Mouse (Mus musculus): ENCODE measurements around the gene Nudt16. TPM values are rescaled to one million over a fixed set of nuclear protein-coding genes. Genes with fewer than 3 reads are reported as not detected.
"Not testable (repeated sequence)": the region's sequence is repeated elsewhere in the genome, so short reads cannot be mapped to it uniquely, and the experiment has no call there.

The Nudt16 gene
- 20.9 and 21.4 TPM in 2 replicates for polyA plus RNA-seq (2015; fragmentation: Nextera tagmentation; extraction: Ambion mirVana)

DNA sequence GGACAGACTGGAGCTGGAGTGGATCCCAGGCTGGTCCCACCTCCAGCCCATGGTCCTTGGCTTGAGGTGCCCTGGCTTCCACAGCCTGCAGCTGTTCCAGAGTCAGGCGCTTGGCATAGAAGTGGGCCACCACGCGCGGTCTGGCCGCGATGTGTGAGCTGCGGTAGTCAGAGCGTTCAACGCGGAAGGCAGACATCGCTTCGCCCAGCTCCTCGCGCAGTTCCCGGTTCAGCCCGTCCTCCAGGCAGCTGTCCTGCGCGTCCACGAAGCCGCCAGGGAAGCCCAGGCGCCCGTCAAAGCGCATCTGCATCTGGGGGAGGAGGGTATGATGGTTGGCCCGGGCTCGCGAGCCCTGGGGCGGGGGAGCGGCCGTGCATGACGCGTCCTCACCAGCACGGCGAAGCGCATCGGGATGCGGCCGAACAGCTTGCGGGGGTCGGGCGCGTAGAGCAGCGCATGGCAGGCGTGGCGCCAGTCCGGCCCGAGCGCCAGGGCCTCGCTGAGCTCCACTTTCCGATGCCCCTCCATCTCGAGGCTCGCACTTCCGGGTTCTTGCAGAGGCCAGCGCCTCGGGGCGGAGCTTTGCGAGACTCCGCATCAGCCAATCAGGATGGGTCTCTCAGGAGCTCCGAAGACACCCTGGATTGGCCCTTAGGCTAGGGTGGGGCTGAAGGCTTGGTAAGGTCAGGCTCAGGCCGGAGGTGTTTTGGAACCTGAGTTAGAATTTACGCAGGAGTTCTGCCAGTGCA, at the start of gene Nudt16:
TSS of gene Nudt16 (minus strand) at position 572 of the 749 bp plus-strand sequence.
- ATAC-seq (ENCODE audit: insufficient read depth, low FRiP score, low read depth) = peak; percentile 98
- WGBS = under 1% methylated on average over 60 of the region's 60 CpGs

GRCm38 (mm10) chr9:105144992-105145391, 13.4 kb upstream of the Nudt16 start, which contains the start of gene 1700080E11Rik:
Gene 1700080E11Rik (minus strand): TSS chr9:105145092.
- H3K4me2 ChIP-seq = no peak within 1 kb of the TSS
- no peak for ATAC-seq (ENCODE audit: insufficient read depth, low FRiP score, low read depth)
- H3K36me3 ChIP-seq = no peaks in the 10 kb centered on the region
- H3K4me1 ChIP-seq = no peaks in the 10 kb centered on the region
- no peak within 1 kb of the TSS for H3K27ac ChIP-seq
- H3K4me3 ChIP-seq (replicated peaks) = no peak within 1 kb of the TSS
- H3K27me3 ChIP-seq (replicated peaks) = no peaks in the 10 kb centered on the region
- WGBS = 77% methylated on average over 6 of the region's 6 CpGs
- H3K9me3 ChIP-seq = no peaks in the 10 kb centered on the region
- H3K9ac ChIP-seq = no peak within 1 kb of the TSS

More for the DNA sequence above, at the start of gene Nudt16:
- Histone ChIP-seq H3K27me3 (replicated peaks) (no peaks in the 10 kb centered on the region), H3K4me3 (replicated peaks) (peak within 1 kb of the TSS; percentile 85), H3K4me2 (peak within 1 kb of the TSS; percentile 92), H3K27ac (peak within 1 kb of the TSS; percentile 81), H3K36me3 (no peaks in the 10 kb centered on the region; the same call in 1 of the 2 replicates), H3K9me3 (no peaks in the 10 kb centered on the region), H3K9ac (peak within 1 kb of the TSS; percentile 54), H3K4me1 (peaks cover 9% of the 10 kb centered on the region; the same call in 1 of the 2 replicates)

DNA sequence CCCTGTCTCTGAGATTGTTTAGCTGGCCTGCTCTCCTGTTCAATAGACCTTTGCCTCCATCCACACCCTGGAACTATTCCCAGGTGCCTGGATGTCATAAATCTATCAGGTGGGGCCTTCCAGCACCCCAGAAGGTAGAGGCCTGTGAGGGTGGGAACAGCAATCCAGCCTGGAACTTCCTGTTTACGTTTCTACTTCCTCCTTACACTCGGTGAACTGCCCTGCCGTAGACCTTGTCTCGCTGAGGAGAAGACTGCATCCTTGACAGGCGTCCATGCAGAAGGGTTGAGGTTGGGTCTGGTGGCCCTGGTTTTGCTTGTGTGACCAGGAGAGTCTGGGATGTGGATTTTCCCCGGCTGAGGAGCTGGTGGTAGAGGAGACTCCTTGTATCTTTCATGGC, 7.6 kb upstream of the Nudt16 start:
- no peak overlapping the region for H3K27ac ChIP-seq

GRCm38 (mm10) chr9:105136404-105136803, 4.8 kb upstream of the Nudt16 start:
- H3K4me1 ChIP-seq = no peaks in the 10 kb centered on the region
- H3K9me3 ChIP-seq = no peaks in the 10 kb centered on the region
- H3K9ac ChIP-seq = no peak overlapping the region
- no peaks in the 10 kb centered on the region for H3K36me3 ChIP-seq
- H3K4me3 ChIP-seq (replicated peaks) = no peak overlapping the region
- no peak overlapping the region for H3K4me2 ChIP-seq
- ATAC-seq (ENCODE audit: insufficient read depth, low FRiP score, low read depth) = no peak
- no peaks in the 10 kb centered on the region for H3K27me3 ChIP-seq (replicated peaks)
- 30% methylated on average over 1 of the region's 1 CpGs for whole genome bisulfite sequencing
- no peak overlapping the region for H3K27ac ChIP-seq

More for the DNA sequence above, 7.6 kb upstream of the Nudt16 start:
- H3K9ac ChIP-seq = no peak overlapping the region
- 0 out of 2 replicates have a peak, but pooled peaks have one; percentile 18 for ATAC-seq (ENCODE audit: insufficient read depth, low FRiP score, low read depth)
- H3K4me1 ChIP-seq = no peaks in the 10 kb centered on the region
- no peaks in the 10 kb centered on the region for H3K36me3 ChIP-seq
- H3K4me3 ChIP-seq (replicated peaks) = no peak overlapping the region
- no peaks in the 10 kb centered on the region for H3K27me3 ChIP-seq (replicated peaks)
- WGBS = 51% methylated on average over 6 of the region's 6 CpGs
- no peaks in the 10 kb centered on the region for H3K9me3 ChIP-seq
- H3K4me2 ChIP-seq = no peak overlapping the region

DNA sequence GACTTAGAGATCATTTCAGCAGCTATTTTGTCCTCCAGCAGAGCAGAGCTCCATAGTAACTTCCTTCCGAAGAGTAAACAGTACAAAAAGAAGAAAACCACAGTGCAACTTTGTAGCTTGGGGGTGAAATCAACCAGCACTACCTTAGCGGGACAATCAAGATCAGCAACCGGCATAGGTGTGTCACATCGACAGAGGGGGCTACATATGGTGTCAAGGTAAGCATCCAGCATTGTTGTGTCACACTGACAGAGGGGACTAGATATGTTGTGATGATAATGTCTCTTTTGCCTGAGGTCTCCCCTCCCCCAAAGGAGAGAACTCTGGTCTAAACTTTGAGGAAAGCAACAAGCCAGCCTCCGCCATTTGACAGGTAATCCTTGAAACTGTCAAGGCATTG, 2.9 kb upstream of the Nudt16 start:
- Histone ChIP-seq H3K4me1 (peaks cover 9% of the 10 kb centered on the region; the same call in 1 of the 2 replicates), H3K27me3 (replicated peaks) (no peaks in the 10 kb centered on the region), H3K9ac (no peak overlapping the region), H3K36me3 (no peaks in the 10 kb centered on the region), H3K9me3 (no peaks in the 10 kb centered on the region), H3K4me3 (replicated peaks) (no peak overlapping the region), H3K4me2 (no peak overlapping the region), H3K27ac (no peak overlapping the region)
- WGBS = 78% methylated on average over 5 of the region's 5 CpGs
- no peak for ATAC-seq (ENCODE audit: insufficient read depth, low FRiP score, low read depth)

DNA sequence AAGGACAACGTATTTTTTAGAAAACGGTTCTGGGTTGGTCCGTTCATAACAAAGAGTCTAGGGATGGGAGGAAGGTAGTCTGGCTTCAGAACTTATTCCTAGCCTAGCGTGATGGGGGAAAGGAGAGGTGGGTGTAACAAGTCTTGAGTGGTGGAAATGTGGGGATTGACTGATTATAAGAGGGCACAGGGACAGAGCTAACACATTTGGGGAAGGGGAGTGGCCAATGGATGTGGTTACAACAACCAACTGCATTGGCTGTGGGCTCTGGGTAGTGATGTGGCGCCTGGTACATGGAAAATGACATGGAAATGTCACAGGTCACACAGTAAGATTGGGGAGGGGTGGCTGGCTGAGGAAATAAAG, 361 bp upstream of the Nudt16 start:
- Histone ChIP-seq H3K27me3 (replicated peaks) (no peaks in the 10 kb centered on the region), H3K9ac (0 out of 2 replicates have a peak overlapping the region, but pooled peaks have one; percentile 54), H3K4me3 (replicated peaks) (peak overlapping the region; percentile 85), H3K4me1 (peaks cover 9% of the 10 kb centered on the region; the same call in 1 of the 2 replicates), H3K27ac (peak overlapping the region; percentile 81; the same call in 1 of the 2 replicates), H3K36me3 (no peaks in the 10 kb centered on the region; the same call in 1 of the 2 replicates), H3K4me2 (peak overlapping the region; percentile 92), H3K9me3 (no peaks in the 10 kb centered on the region)
- ATAC-seq (ENCODE audit: insufficient read depth, low FRiP score, low read depth) = peak; percentile 23; the same call in 1 of the 2 replicates
- WGBS = 23% methylated on average over 5 of the region's 5 CpGs

GRCm38 (mm10) chr9:105130331-105130730, 1.3 kb downstream of the Nudt16 start:
- Histone ChIP-seq H3K4me3 (replicated peaks) (peak overlapping the region; percentile 85; the same call in 1 of the 2 replicates), H3K27ac (no peak overlapping the region), H3K4me2 (peak overlapping the region; percentile 92; the same call in 1 of the 2 replicates), H3K27me3 (replicated peaks) (no peaks in the 10 kb centered on the region), H3K36me3 (no peaks in the 10 kb centered on the region; the same call in 1 of the 2 replicates), H3K9me3 (no peaks in the 10 kb centered on the region), H3K9ac (no peak overlapping the region), H3K4me1 (peaks cover 9% of the 10 kb centered on the region; the same call in 1 of the 2 replicates)
- 92% methylated on average over 8 of the region's 8 CpGs for WGBS
- no peak for ATAC-seq (ENCODE audit: insufficient read depth, low FRiP score, low read depth)

DNA sequence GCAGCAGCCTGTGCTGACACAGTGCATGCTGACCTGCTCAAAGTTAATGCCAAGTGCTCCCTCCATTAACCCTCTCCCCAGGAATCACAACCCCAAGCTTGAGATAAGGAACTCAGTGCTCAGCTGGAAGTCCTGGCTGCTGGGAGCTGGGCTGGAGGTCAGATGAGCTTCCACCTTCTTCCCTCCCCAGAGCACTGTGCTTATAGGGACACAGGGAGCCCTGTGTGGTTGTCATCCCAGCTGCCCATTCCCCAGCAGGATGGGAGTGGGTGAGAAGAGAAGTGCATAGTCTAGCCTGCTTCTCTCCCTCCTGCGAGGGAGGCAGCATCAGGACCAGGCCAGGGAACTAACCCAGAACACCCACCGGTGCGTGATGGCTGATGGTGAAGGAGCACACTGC, 6.4 kb downstream of the Nudt16 start:
- not testable (repeated sequence) for H3K4me2 ChIP-seq; H3K4me1 ChIP-seq; H3K9me3 ChIP-seq; ATAC-seq (ENCODE audit: insufficient read depth, low FRiP score, low read depth); H3K4me3 ChIP-seq (replicated peaks); H3K27ac ChIP-seq; H3K36me3 ChIP-seq; H3K27me3 ChIP-seq (replicated peaks); H3K9ac ChIP-seq
- 70% methylated on average over 3 of the region's 3 CpGs for WGBS

- H3K4me1 ChIP-seq = no peaks in the 10 kb centered on the region
- no peak overlapping the region for H3K4me2 ChIP-seq
- H3K36me3 ChIP-seq = no peaks in the 10 kb centered on the region
- no peak overlapping the region for H3K27ac ChIP-seq
- no peaks in the 10 kb centered on the region for H3K27me3 ChIP-seq (replicated peaks)
- no peak overlapping the region for H3K4me3 ChIP-seq (replicated peaks)
- no peak for ATAC-seq (ENCODE audit: insufficient read depth, low FRiP score, low read depth)
- H3K9ac ChIP-seq = no peak overlapping the region
- 90% methylated on average over 5 of the region's 5 CpGs for WGBS
- no peaks in the 10 kb centered on the region for H3K9me3 ChIP-seq
Observed at GRCm38 (mm10) chr9:105103893-105104292, 27.7 kb downstream of the Nudt16 start.

- WGBS = 46% methylated on average over 1 of the region's 1 CpGs
- Histone ChIP-seq H3K4me3 (replicated peaks) (no peak overlapping the region), H3K27ac (no peak overlapping the region), H3K4me2 (no peak overlapping the region), H3K36me3 (no peaks in the 10 kb centered on the region), H3K27me3 (replicated peaks) (no peaks in the 10 kb centered on the region), H3K9ac (no peak overlapping the region), H3K4me1 (no peaks in the 10 kb centered on the region), H3K9me3 (no peaks in the 10 kb centered on the region)
- ATAC-seq (ENCODE audit: insufficient read depth, low FRiP score, low read depth) = no peak
Observed at GRCm38 (mm10) chr9:105101911-105102310, 29.7 kb downstream of the Nudt16 start.

DNA sequence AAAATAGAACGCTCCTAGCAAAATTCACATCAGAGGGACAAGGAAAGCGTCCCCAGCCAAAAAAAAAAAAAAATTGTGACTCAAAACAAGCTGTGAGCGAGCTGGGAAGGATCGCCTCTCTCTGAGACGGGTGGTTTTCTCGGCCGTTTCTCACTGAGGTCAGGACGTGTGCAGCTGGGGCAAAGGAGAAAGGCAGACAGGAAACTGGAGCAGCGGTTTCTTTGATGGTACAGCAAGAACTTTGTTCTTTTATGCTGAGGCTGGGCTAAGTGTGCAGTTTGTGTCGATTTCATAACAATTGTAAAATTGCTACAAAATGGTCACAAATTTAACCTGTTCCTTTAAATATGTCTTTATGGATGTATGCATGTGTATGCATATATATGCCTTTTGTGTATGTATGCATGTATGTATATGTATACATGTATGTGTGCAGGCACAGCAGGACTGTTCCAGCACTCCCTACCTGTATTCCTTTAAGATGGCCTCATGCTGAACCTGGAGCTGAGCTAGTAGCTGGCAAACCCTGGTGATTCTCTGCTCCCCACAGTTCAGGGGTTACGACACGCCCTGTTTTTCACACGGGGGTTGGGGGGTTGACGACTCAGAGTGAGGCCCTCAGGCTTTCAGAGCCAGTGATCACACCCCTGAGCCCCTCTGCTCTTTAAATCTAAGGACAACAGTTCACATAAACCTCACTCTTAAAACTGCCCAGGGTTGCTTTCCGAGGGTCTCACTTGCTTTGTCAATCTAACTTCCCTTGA, 30.6 kb downstream of the Nudt16 start:
- no peak overlapping the region for H3K9ac ChIP-seq
- H3K27me3 ChIP-seq (replicated peaks) = no peaks in the 10 kb centered on the region
- 42% methylated on average over 15 of the region's 15 CpGs for WGBS
- H3K36me3 ChIP-seq = no peaks in the 10 kb centered on the region
- no peak overlapping the region for H3K27ac ChIP-seq
- no peak for ATAC-seq (ENCODE audit: insufficient read depth, low FRiP score, low read depth)
- no peak overlapping the region for H3K4me2 ChIP-seq
- no peak overlapping the region for H3K4me3 ChIP-seq (replicated peaks)
- no peaks in the 10 kb centered on the region for H3K9me3 ChIP-seq
- no peaks in the 10 kb centered on the region for H3K4me1 ChIP-seq

- Histone ChIP-seq H3K27me3 (replicated peaks) (no peaks in the 10 kb centered on the region), H3K9me3 (no peaks in the 10 kb centered on the region), H3K9ac (no peak overlapping the region), H3K4me3 (replicated peaks) (no peak overlapping the region), H3K4me2 (no peak overlapping the region), H3K36me3 (peaks cover 9% of the 10 kb centered on the region), H3K27ac (no peak overlapping the region), H3K4me1 (no peaks in the 10 kb centered on the region)
- WGBS = 87% methylated on average over 3 of the region's 3 CpGs
- ATAC-seq (ENCODE audit: insufficient read depth, low FRiP score, low read depth) = no peak
Observed at GRCm38 (mm10) chr9:105080246-105080645, 51.4 kb downstream of the Nudt16 start.

Data from stomach, embryonic 15.5 days (tissue).